Mouse (Mus musculus) erythroblast, embryonic 14.5 days (primary cell): Measurements from ENCODE around the gene Olfr1378.

Source experiments
- GATA1 ChIP-seq: IDR thresholded peaks from 2 replicates; pipeline ENCODE4 v1.6.1; 2012; ENCODE audit warnings: low read length, inconsistent platforms, mixed read lengths
- TAL1 ChIP-seq: IDR thresholded peaks from 3 replicates; pipeline ENCODE4 v1.6.1; 2012; ENCODE audit warnings: low read length, inconsistent platforms, mixed read lengths

GRCm38 (mm10) chr11:50938435-50938834 lies 27.9 kb upstream of the Olfr1378 start:
- TF ChIP-seq GATA1 (no peak), TAL1 (no peak)
